Mouse (Mus musculus): Measurements from ENCODE around the gene Clpp.

DNA sequence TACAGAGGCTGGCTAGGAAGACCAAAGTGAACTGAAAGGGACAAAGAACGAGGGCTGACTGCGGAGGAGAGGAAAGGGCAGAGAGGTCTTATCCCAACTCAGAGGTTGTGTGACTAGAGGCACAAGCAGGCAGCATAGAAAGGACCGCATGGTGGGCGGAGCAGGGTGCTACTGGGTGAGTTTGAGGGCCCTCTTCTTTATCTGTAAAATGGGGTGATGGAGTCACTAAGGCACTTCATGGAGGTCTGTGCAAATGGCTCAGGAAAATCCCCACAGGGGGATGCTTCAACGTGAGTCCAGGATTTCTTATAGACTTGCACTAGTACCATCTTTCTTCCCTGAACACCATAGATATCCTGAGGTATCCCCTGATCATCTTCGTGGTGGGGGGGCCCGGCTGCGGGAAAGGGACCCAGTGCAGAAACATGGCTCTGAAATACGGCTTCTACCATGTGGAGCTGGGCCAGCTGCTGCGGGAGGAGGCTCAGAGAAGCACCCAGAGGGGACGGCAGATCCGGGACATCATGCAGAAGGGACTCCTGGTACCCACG is 22.2 kb downstream of the Clpp start:
- TF ChIP-seq CTCF (IDR thresholded peaks at IDR 0.05): no peak
- TF ChIP-seq EP300 (IDR thresholded peaks at IDR 0.05): no peak
